Mouse (Mus musculus) layer of hippocampus, adult 2 months (tissue): ENCODE results near the gene Tssk3. TPM values are rescaled to one million over a fixed set of nuclear protein-coding genes. Genes with fewer than 3 reads are reported as not detected.
"Not testable (repeated sequence)": the region's sequence is repeated elsewhere in the genome, so short reads cannot be mapped to it uniquely, and the experiment has no call there.

ENCODE experiments used
- DNase-seq, 2 experiments: peaks; one replicate each; pipeline ENCODE4 v3.0.0; 2022; ENCODE audit warnings: low spot score in 2 of 2
- H3K27ac ChIP-seq: fragments of 200-600 bp; 2 replicates; pipeline ENCODE4 v1.8.1; 2022
- H3K4me3 ChIP-seq: fragments of 200-600 bp; 2 replicates; pipeline ENCODE4 v1.8.1; 2022; ENCODE audit warnings: mild to moderate bottlenecking
- CTCF ChIP-seq: fragments of 200-600 bp; conservative IDR thresholded peaks from 2 replicates; pipeline ENCODE4 v1.8.1; 2022; ENCODE audit warnings: antibody characterized with exemption, mild to moderate bottlenecking, moderate library complexity
- total RNA-seq, 2 experiments: library from RNA; stranded (reverse); gene quantifications; 2 replicates each; pipeline ENCODE4 v1.2.3; 2021

Tssk3 gene
- total RNA-seq, 2 experiments from 2014 or later = 0.38 TPM; not detected in 1

DNA sequence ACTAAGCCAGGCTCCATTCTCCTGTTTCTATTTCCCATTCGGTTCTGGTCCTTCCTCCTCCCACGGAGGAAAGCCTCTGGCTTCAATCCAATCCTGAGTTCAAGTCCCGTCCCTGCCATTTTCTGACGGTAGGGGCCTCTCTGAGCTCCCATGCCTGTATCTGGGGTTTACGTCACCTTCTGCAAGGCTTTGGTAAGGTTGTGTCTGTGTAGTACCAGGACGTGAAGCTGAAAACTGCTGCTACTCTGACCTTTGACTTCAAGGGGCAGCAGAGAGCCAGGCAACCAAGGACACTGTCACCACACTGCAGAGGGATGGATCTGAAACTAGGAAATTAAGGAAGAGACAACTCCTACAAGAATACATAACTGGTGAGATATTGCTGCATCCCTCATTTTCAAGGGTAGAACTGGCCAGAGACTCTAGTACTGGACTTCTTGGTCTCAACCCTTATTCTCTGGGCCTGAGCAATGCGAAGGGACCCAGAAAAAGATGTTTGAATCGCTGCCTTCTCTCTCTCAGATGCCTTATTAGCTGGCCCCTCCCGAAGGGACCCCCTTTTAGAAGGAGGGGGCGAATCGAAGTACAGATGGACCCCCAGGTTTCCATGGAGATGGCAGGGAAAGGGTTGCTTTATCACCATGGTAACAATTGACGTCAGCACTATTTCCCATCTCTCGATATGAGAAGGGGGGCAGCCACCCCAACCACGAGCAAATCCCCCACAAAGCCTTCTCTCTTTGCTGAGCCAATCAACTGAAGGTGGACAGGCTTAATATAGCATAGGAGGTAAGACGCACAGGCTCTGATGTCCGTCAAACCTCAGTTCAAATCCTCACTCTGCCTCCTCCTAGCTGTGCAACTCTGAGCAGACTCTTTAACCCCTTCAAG lies 5.1 kb upstream of the Tssk3 start:
- H3K4me3 ChIP-seq = peak overlapping the region; percentile 8; the same call in 1 of the 2 replicates
- peak overlapping the region; percentile 91 for H3K27ac ChIP-seq
- DNase-seq = peak; percentile 61 to 84
- TF ChIP-seq CTCF = peak; percentile 53

DNA sequence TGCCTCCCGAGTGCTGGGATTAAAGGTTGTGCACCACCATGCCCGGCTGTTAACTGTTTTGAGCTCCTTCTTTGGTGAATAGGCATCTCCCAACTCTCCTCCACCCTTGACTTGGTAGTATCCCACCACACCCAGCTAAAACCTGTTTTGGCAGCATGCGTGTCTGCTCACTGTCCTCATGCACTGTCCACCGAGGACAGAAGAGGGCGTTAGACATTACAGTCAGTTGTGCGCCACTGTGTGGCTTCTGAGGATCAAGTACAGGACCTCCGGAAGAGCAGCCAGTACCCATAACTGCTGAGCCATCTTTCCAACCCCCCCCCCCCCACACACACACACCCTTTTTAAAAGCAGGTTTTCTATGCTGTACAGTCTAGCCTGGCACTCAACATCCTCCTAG lies 3.9 kb upstream of the Tssk3 start:
- Histone ChIP-seq H3K27ac (no peak overlapping the region; the same call in 1 of the 2 replicates), H3K4me3 (no peak overlapping the region)
- DNase-seq = no peak
- peak; percentile 32 for TF ChIP-seq CTCF

DNA sequence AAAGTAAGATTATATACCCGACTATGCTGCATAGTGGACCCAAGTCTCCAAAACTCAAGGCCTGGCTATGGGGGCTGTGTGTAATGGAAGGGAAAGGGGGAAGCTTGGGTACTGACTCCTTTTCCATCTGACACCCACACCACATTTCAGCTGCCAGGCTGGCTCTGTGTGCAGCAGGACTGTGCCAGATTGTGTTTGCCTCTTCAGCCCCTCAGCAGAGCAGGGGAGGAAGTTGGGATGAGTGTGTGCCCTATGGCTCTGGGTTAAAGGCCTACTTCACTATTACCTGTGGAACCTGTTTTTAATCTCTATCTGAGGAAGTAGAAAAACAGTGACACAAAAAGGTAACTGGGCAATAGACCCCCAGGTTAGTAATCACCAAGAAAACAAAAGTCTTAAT lies 9.7 kb downstream of the Tssk3 start:
- peak; percentile 52 to 64 for DNase-seq
- Histone ChIP-seq H3K27ac (peak overlapping the region; percentile 57), H3K4me3 (no peak overlapping the region)
- TF ChIP-seq CTCF = no peak

DNA sequence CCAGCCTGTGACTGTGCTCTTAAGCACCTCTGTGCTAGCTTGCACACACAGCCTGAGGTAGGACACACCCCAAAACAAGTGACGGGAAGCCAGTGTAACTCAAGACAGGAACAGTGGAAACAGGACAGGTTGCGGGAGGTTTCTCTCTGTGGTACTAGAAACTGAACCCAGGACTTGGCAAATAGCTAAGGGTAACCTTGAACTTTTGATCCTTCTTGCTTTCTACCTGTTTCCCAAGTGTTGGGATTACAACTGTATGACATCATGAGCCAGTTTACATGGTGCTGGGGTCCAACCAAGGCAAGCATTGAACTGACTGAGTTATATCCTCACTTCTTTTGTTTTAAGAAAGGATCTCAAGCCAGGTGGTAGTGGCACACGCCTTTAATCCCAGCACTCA lies 11.0 kb downstream of the Tssk3 start:
- H3K4me3 ChIP-seq = no peak overlapping the region
- no peak for DNase-seq
- H3K27ac ChIP-seq = 0 out of 2 replicates have a peak overlapping the region, but pooled peaks have one; percentile 18
- TF ChIP-seq CTCF = no peak

DNA sequence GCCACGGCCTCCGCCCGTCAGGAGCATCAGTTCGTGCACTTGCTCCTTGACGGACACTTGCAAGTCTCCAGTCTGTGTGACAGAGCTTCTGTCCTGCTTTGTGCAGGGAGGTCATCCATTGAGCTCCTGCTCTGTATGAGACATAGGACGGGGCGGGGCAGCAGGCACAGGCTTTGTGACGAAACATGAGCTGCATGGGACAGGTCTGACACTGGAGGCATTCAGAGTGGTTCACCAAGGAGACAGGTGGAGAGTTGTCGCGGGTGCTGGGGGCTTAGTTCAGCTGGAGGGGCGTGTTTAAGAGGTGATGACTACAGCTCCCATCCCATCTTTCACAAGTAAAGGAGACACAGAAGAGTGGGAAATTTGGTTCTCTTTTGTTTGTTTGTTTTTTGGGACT lies 14.8 kb downstream of the Tssk3 start:
- H3K27ac ChIP-seq = no peak overlapping the region
- no peak for TF ChIP-seq CTCF
- DNase-seq = no peak
- H3K4me3 ChIP-seq = no peak overlapping the region

DNA sequence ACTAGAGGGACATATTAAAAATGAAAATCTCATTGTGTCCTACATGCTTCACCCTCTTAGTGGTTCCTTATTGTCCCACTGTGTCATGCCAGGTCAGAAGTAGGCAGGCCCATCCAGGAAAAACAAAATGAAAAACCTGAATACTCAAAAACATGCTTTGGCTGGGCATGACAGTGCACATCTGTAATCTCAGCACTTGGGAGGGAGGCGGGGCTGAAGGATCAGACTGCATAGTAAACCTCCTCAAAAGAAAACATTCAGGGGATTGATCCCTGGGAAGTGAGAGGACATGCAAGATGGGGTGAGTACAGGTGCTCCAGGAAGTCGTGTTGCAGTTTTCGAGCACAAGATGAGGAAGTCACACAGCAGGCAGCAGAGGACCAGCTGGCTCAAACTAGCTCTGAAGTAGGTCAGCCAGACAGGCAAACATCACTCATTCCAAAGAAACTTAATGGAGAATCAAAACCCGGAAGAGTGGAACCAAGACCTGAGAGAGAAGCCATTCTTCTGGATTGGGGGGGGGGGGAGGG lies 26.5 kb downstream of the Tssk3 start:
- no peak for TF ChIP-seq CTCF
- Histone ChIP-seq H3K4me3 (no peak overlapping the region), H3K27ac (no peak overlapping the region)
- no peak for DNase-seq

DNA sequence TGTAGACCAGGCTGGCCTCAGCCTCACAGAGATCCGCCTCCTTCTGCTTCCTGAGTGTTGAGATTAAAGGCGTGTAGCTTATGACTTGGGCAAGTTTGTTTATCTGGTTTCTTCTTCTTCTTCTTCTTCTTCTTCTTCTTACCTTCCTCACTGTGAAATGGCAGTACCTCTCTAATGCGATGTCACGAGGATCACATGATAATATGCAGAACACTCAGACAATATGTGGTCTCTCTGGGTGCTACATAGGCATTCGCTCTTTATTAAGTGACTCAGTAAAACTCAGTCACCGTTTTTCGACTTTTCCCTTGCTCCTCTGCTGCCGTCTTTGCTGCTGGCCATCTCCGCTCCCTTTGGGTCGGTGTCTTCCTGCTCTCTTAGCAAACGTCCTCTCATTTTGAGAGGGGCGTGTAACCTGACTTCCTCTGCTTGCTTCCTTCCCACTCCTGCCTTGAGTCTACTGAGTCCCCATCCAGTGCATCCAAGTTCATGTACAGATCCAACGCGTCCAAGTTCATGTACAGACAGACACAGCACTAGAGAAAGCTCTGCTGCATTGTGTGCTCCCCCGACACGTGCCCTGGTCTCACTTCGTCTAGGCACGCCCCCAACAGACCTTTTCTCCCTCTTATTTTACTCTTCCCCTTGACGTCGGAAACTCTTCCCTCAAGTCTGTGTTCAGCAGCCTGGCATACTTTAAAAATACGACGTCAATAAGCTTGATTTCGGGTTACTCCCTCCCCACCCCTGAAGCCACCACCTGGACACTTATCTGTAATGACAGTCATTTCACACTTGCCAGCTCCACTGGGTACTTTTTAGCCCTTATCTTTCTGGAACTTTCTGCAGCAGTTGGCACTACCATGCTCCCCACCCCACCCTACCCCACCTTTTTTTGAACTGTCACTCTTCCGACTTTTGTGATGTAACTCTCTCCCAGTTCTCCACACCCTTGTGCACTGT lies 27.4 kb downstream of the Tssk3 start:
- TF ChIP-seq CTCF = no peak

DNA sequence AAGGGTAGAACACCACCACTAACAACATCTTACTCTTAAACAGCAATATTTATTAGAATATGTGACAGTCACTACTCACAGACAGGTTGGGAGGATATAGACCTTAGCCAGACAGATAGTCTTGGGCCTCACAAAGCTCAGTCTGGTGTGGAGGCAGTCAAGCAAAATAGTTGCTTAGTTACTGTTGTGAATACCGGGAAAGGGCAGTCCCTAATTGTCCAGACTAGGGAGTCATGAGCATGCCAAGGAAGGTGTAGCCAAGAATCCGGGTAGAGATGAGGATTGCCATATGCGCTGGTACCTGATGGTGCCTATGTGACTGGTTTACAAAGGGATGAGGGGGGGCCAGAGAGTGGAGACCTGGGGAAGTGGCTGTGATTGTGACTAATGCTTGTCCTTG lies 28.7 kb downstream of the Tssk3 start:
- no peak for TF ChIP-seq CTCF
- Histone ChIP-seq H3K27ac (peak overlapping the region; percentile 92), H3K4me3 (peak overlapping the region; percentile 90)
- no peak for DNase-seq

More for the DNA sequence above, 27.4 kb downstream of the Tssk3 start:
- no peak overlapping the region for H3K4me3 ChIP-seq
- no peak for DNase-seq
- H3K27ac ChIP-seq = no peak overlapping the region

DNA sequence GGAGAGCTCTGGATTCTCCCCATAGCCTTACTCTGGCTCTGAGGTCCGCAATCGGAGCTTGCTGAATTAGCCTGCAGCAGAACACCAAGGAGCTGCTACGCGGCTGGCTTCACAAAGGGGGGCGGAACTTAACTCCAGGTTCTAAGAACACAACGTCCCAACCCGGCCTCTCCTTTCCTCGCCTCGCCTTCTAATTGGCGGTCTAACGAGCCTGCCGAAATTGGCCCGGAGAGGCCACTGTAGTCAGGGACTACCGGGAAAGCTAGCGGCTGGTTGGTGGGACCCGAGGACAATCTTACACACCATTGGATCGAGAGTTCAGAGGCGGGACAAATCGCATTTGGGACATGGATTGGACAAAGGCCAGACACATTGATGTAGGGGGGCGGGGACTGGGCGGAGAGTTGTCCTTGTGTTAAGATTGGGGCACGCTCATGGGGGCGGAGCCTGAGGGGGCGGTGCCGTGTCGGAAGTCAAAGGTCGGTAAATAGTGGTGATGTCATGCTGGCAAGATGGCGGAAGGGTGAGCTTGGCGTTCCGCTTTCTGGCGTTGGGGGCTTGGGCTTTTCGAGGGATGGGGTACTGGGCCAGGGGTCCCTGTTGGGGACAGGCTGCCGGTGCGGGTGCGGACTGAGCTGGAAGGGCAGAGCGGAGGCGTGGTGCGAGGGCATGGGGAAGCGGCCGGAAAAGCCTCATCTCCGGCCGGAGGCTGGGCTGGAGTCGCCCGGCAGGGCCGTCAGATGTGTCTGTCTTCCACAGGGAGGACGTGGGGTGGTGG lies 29.4 kb downstream of the Tssk3 start, which contains the start of gene Bsdc1:
TSS of gene Bsdc1 (plus strand) at position 399 of the 778 bp plus-strand sequence.
- Histone ChIP-seq H3K4me3 (peak within 1 kb of the TSS; percentile 90), H3K27ac (peak within 1 kb of the TSS; percentile 92)
- DNase-seq = peak; percentile 99 to 100
- 0 out of 2 replicates have a peak, but pooled peaks have one; percentile 10 for TF ChIP-seq CTCF

DNA sequence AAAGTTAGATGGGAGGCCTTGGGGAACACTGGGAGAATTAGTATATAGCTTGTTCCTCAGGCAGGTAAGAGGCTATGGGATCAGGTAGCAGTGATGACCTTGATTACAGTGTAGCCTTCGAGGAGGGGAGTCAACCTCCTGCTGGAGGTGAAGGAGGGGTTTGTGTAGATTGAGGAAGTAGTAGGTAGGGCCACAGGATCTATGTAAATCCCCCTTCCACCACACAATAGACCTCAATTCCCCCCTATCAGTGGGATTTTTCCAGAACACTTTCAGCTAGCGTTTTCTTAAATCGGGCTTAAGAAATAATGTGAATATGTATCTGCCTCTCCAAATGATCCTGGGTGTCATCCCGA lies 30.0 kb downstream of the Tssk3 start:
- H3K27ac ChIP-seq = peak overlapping the region; percentile 89
- no peak for TF ChIP-seq CTCF
- no peak for DNase-seq
- peak overlapping the region; percentile 90 for H3K4me3 ChIP-seq

DNA sequence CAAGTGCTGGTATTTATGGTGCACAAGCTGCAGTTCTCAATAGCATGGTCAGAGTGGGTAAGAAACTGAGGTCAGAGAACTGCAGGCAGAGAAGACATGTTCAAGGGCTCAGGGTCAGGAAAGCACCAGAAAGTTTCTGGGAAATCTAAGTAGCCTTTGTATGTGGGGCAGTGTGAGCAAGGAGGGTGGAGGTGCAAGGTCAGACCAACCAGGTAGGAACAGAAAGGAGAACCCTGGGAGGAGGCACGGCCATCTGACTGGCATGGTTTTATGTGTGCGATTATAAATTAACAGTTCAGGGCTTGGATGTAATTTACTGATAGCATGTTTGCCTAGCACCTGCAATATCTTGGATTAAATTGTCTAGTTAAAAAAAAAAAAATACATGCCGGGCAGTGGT lies 31.1 kb downstream of the Tssk3 start:
- DNase-seq = no peak
- no peak for TF ChIP-seq CTCF

DNA sequence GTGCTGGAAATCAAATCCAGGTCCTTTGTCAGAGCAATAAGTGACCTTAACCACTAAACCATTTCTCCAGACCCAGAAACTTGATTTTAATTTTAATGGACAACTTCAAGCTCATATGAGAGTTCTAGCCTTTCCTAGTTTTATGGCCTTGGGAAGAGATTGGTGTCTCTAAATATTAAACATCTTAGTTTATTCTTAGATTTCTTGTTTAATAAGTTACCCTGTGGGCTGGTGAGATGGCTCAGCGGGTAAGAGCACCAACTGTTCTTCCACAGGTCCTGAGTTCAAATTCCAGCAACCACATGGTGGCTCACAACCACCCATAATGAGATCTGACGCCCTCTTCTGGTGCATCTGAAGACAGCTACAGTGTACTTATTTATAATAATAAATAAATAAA lies 33.5 kb downstream of the Tssk3 start:
- H3K27ac ChIP-seq, H3K4me3 ChIP-seq, DNase-seq: not testable (repeated sequence)
- 0 out of 2 replicates have a peak, but pooled peaks have one; percentile 22 for TF ChIP-seq CTCF

More for the DNA sequence above, 31.1 kb downstream of the Tssk3 start:
- no peak overlapping the region for H3K27ac ChIP-seq
- no peak overlapping the region for H3K4me3 ChIP-seq
